Mouse (Mus musculus) liver, adult (tissue): ENCODE data around the gene Eci1.

ENCODE experiments used
- GATA4 ChIP-seq: IDR thresholded peaks from 2 replicates; pipeline ENCODE4 v1.6.1; 2014; ENCODE audit warnings: mild to moderate bottlenecking, low read length; ENCODE audit not compliant: insufficient replicate concordance

The Eci1 gene

GRCm38 (mm10) chr17:24463374-24464133 is 37.1 kb downstream of the Eci1 start:
- no peak for TF ChIP-seq GATA4

DNA sequence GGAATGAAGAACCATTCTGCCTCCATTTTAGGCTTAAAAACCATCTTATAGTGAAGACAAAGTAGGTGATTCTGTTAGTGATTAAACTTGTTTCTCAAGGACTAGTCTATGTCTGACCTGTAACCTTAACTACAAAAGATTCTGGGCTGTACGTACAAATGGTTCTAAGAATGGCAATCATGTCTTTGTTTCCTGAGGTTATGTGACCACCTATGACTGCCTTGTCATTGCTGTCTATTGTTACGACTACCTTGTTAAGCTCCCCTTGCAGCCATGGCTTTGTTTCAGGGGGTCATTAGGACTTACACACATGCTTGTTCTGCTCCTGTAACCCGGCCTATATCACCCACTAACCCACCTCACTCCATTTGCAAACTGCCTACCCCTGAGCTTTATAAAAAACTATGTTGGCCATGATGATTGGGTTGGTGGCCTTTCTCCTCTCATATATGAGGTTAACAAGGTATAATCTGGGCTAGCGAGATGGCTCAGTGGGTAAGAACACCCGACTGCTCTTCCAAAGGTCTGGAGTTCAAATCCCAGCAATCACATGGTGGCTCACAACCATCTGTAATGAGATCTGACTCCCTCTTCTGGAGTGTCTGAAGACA is 42.3 kb downstream of the Eci1 start:
- no peak for TF ChIP-seq GATA4

DNA sequence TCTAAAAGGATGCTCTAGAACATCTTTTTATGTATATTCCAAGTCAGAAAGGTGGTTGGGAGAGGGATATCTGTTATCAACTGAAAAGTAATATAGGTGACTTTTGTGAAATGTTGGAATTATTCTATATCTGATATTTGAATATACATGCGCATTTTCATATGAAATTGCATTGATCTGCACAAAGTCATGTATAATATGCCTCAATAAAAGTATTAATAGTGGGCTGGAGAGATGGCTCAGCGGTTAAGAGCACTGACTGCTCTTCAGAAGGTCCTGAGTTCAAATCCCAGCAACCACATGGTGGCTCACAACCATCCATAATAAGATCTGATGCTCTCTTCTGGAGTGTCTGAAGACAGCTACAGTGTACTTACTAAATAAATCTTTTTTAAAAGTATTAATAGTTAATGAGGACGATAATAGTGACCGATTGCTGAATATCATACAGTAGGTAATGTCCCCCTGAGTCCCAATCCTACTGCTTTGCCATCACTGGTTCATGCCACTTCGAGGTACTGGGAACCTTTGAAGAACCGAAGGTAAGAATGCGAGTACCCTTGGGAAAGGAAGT is 43.0 kb downstream of the Eci1 start:
- TF ChIP-seq GATA4: no peak

DNA sequence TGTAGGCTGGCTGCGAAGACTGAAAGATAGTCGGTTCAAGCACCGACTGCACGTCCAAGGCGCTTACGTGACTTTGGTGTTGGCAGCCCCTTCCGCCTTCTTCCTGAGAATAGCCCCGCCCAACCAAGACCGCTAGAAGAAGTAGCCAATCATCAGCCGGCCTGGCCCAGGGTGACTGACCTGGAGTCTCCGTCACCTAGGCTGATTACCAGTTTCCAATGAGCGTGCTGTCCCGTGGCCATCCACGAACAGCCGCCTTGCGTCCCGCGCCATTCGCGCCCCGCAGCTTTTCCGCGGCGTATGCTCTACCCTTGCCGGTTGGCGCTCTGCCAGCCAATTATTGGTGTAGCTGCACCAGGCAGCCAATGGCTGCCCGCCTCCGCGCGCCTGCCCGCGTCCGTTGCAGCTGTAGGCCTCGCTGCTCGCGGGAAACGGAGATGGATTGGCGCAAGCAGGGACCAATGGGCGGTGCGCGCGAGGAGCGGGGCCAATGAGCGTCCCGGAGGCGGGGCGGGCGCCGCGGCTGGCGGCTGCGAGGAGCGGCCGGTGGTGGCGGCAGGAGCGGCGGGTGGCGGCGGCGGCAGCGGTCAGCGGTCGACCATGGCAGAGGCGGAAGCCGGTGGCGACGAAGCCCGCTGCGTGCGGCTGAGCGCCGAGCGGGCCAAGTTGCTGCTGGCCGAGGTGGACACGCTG is 43.6 kb downstream of the Eci1 start, which contains the start of the genes E4f1 and Pgp:
Gene E4f1, minus strand, starts transcription at position 404 of the 693 bp plus-strand sequence.
Gene Pgp, plus strand, starts transcription at position 483 of the 693 bp plus-strand sequence.
- TF ChIP-seq GATA4: peak; percentile 49; the same call in 1 of the 2 replicates

DNA sequence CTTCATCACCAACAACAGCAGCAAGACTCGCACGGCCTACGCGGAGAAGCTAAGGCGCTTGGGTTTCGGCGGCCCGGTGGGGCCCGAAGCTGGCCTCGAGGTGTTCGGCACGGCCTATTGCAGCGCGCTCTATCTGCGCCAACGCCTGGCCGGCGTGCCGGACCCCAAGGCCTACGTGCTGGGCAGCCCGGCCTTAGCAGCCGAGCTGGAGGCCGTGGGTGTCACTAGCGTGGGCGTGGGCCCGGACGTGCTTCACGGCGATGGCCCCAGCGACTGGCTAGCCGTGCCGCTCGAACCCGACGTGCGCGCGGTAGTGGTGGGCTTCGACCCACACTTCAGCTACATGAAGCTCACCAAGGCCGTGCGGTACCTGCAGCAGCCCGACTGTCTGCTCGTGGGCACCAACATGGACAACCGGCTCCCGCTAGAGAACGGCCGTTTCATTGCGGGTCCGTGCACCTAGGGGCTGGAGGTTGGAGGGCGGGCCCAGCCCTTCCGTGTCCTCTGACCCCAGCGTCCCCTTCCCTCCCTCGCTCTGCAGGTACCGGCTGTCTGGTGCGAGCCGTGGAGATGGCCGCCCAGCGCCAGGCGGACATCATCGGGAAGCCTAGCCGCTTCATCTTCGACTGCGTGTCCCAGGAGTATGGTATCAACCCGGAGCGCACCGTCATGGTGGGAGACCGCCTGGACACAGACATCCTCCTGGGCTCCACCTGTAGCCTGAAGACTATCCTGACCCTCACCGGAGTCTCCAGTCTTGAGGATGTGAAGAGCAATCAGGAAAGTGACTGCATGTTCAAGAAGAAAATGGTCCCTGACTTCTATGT is 44.5 kb downstream of the Eci1 start:
- TF ChIP-seq GATA4: no peak

DNA sequence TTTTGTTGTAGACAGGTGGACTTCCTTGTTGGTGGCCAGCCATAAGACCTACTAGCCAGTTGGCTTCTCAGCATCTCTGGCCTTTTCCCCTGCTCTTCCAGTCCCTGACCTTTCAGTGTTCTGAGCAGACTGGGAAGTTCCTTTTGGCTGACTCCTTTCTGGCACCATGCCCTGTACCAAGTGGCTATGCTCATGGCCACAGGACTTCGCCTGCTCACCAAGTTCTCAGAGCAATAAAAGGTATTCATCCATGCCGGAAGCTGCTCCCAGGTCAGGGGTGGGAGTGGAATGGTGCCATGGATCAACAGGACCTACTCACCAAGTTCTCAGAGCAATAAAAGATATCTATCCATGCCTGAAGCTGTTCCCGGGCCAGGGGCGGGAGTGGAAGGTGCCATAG is 46.1 kb downstream of the Eci1 start:
- TF ChIP-seq GATA4: no peak

DNA sequence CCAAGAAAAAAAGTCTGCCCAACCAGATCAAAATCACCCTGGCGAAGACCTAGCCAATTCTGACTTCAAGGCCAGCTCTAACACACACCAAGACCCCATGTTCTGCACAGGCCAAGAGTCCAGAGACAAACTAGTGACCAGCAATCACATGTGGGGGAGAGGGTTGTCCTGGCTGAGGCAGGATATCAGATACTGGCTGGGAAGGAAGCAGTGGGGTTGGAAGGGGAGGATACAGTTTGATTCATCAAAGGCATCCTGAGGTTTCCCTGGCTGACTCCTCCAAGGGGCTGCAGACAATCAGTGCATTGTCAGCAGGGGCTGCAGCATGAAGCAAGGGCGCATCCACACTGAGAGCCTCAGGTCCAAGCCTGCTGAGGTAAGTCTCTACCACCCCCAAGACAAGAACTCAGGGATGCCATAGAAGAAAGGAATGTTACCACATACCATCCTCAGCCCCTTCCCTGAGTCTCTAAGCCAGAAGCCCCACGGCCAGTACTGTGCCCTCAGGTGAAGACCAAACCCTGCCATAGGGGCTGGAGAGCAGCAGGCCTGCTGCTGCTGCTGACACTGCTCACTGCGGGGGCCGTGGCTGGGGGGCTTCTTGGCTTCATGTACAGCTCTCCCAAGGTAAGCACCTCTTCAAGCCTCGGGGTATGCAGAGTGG is 47.3 kb downstream of the Eci1 start, which contains the start of gene Bricd5:
Gene Bricd5, plus strand, starts transcription at position 273 of the 664 bp plus-strand sequence.
- TF ChIP-seq GATA4: no peak

DNA sequence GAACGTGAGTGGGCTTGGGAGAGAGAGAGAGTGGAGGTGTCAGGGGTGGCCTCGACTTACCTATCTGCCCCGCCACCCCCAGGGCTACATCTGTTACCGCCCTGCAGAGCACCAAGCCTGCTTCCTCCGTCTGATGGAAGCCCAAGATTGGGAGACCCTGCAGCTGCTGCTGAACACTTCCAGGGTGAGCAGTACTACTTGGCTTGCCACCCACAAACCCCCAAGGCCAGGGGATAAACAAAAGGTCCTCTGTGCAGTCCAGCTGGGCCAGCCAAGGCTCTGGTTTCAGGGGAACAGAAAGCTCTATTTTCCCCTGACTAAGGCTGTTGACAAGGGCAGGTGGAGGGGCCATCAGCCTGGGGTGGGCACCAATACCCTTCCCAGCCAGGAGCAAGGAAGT is 48.1 kb downstream of the Eci1 start:
- no peak for TF ChIP-seq GATA4

DNA sequence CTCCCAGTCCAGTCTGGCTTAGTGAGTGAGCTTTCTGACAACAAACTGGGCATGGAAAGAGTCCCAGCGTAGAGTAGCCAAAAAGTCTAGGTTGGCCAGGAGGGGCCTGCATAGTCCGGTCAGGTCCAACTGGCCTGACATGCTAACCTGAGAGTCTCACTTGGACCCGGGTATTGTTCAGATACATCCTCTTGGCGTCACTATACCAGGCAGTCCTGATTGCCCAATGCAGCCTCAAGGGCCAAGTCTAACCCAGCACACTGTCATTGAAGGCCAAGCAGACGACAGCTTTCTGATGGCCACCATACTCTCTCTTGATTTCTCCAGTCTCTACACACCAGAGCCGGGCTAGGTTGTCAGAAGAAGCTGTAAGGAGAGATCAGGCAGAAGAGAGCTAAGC is 49.1 kb downstream of the Eci1 start:
- TF ChIP-seq GATA4: no peak

GRCm38 (mm10) chr17:24476022-24476776 is 49.8 kb downstream of the Eci1 start:
- TF ChIP-seq GATA4: no peak

DNA sequence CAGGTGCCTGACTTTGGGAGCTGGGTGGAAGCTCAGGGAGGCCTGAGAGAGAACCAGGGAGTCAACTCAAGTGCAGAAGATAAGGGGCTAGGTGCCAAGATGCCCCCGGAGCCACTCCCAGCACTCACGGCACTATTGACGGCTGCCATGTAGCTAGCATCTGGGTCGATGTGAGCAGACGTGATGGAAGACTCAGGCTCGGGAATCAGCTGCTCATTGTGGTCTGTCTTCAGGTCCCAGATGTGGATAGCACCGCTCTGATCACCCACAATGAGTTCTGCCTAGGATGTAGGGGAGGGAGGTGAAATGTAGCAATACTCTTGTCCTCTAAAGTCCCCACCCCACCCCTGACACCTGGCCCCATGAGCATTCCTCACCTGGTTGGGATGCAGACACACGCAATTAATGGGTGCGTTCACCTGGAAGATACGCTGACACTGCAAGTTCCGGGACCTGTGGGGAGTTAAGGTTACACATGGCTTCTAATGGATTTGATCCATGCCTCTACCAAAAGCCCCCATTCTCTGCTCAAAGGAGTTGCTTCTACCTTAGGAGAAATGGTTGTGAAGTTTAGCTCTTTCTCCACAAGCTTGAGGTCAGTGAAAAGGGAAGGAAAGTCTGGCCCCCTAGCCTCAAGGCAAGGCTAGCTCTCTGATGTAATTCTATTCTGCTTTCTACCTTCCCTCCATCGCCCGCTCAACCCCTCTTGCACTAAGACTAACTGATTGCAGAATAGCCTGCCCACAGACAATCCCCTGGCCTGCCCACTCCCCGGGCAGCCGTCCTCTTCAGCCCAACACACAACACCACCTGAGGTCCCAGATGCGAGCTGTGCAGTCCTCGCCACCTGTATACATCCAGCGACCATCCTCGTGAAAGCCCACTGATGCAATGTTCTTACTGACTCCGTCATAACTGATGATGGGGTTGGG is 50.9 kb downstream of the Eci1 start:
- no peak for TF ChIP-seq GATA4

GRCm38 (mm10) chr17:24477985-24478600 is 51.7 kb downstream of the Eci1 start:
- TF ChIP-seq GATA4: no peak
